Mouse (Mus musculus) intestine, embryonic 16.5 days (tissue): ENCODE measurements around the gene Pde8b. TPM values are rescaled to one million over a fixed set of nuclear protein-coding genes. Genes with fewer than 3 reads are reported as not detected.

ENCODE experiments used
- ATAC-seq: fragments of 200-750 bp; cut with Nextera tagmentation; 2 replicates; pipeline ENCODE4 v1.8.0; 2017; ENCODE audit warnings: moderate TSS enrichment, moderate library complexity
- H3K27ac ChIP-seq: fragments of 300-500 bp; sonication (generic); 2 replicates; pipeline ENCODE4 v1.5.1; 2014; ENCODE audit warnings: mild to moderate bottlenecking, low read length
- H3K27me3 ChIP-seq: fragments of 300-500 bp; sonication (generic); replicated peaks from 2 replicates; pipeline ENCODE4 v1.6.1; 2014; ENCODE audit warnings: low read length, control low read depth, mixed read lengths; ENCODE audit not compliant: control insufficient read depth, insufficient read depth
- H3K36me3 ChIP-seq: fragments of 300-500 bp; sonication (generic); 2 replicates; pipeline ENCODE4 v1.6.1; 2014; ENCODE audit warnings: low read length, control low read depth; ENCODE audit not compliant: control insufficient read depth, insufficient read depth
- H3K4me1 ChIP-seq: fragments of 300-500 bp; sonication (generic); 2 replicates; pipeline ENCODE4 v1.6.1; 2014; ENCODE audit warnings: low read length, control low read depth, mixed read lengths; ENCODE audit not compliant: control insufficient read depth, insufficient read depth
- H3K4me2 ChIP-seq: fragments of 300-500 bp; sonication (generic); 2 replicates; pipeline ENCODE4 v1.6.1; 2014; ENCODE audit warnings: low read depth, low read length, control low read depth
- H3K4me3 ChIP-seq: fragments of 300-500 bp; sonication (generic); 2 replicates; pipeline ENCODE4 v1.5.1; 2014; ENCODE audit warnings: mild to moderate bottlenecking, low read length
- H3K9ac ChIP-seq: fragments of 300-500 bp; sonication (generic); 2 replicates; pipeline ENCODE4 v1.6.1; 2014; ENCODE audit warnings: low read depth, low read length
- H3K9me3 ChIP-seq: fragments of 300-500 bp; sonication (generic); 2 replicates; pipeline ENCODE4 v1.6.1; 2016; ENCODE audit warnings: low read length, control low read depth; ENCODE audit not compliant: control insufficient read depth
- WGBS: fragments of 180-500 bp; shearing (Covaris S2); extraction: QIAGEN DNeasy Blood & Tissue Kit; methylation state at CpG from one replicate; pipeline ENCODE4 v1.1.7; 2014; 5-methylcytosine and 5-hydroxymethylcytosine counted together
- polyA plus RNA-seq: library from polyadenylated mRNA; unstranded; fragments of >200 nt; fragmentation: Nextera tagmentation; extraction: Ambion mirVana; gene quantifications from 2 replicates; pipeline ENCODE4 v1.2.1, GENCODE M21; 2015

Pde8b gene
- polyA plus RNA-seq, 1 experiment from 2014 or later = 9.9 TPM

GRCm38 (mm10) chr13:95196106-95196705, 53.9 kb downstream of the Pde8b start:
- Histone ChIP-seq H3K4me1 (no peaks in the 10 kb centered on the region), H3K9ac (no peak overlapping the region), H3K9me3 (no peaks in the 10 kb centered on the region), H3K27ac (no peak overlapping the region), H3K36me3 (no peaks in the 10 kb centered on the region), H3K4me2 (no peak overlapping the region), H3K4me3 (no peak overlapping the region), H3K27me3 (no peaks in the 10 kb centered on the region)
- no peak for ATAC-seq
- WGBS = 71% methylated on average over 7 of the region's 7 CpGs

GRCm38 (mm10) chr13:95191951-95192350, 58.2 kb downstream of the Pde8b start:
- Histone ChIP-seq H3K9ac (no peak overlapping the region), H3K27me3 (no peaks in the 10 kb centered on the region), H3K9me3 (no peaks in the 10 kb centered on the region), H3K4me1 (no peaks in the 10 kb centered on the region), H3K27ac (no peak overlapping the region), H3K4me3 (no peak overlapping the region), H3K4me2 (no peak overlapping the region), H3K36me3 (no peaks in the 10 kb centered on the region)
- 59% methylated on average over 5 of the region's 5 CpGs for WGBS
- ATAC-seq = no peak

GRCm38 (mm10) chr13:95189111-95189510, 61.0 kb downstream of the Pde8b start:
- Histone ChIP-seq H3K4me1 (no peaks in the 10 kb centered on the region), H3K27ac (no peak overlapping the region), H3K36me3 (no peaks in the 10 kb centered on the region), H3K4me2 (no peak overlapping the region), H3K27me3 (no peaks in the 10 kb centered on the region), H3K4me3 (no peak overlapping the region), H3K9me3 (no peaks in the 10 kb centered on the region), H3K9ac (no peak overlapping the region)
- no peak for ATAC-seq
- 95% methylated on average over 2 of the region's 2 CpGs for WGBS

GRCm38 (mm10) chr13:95187153-95187665, 62.9 kb downstream of the Pde8b start:
- Histone ChIP-seq H3K4me1 (no peaks in the 10 kb centered on the region), H3K4me3 (no peak overlapping the region), H3K9ac (no peak overlapping the region), H3K4me2 (no peak overlapping the region), H3K9me3 (no peaks in the 10 kb centered on the region), H3K27ac (no peak overlapping the region), H3K36me3 (no peaks in the 10 kb centered on the region), H3K27me3 (no peaks in the 10 kb centered on the region)
- WGBS = 82% methylated on average over 5 of the region's 5 CpGs
- ATAC-seq = no peak

- H3K36me3 ChIP-seq = no peaks in the 10 kb centered on the region
- no peak overlapping the region for H3K4me2 ChIP-seq
- H3K4me3 ChIP-seq = no peak overlapping the region
- H3K9me3 ChIP-seq = no peaks in the 10 kb centered on the region
- 57% methylated on average over 4 of the region's 4 CpGs for WGBS
- ATAC-seq = no peak
- H3K9ac ChIP-seq = no peak overlapping the region
- no peaks in the 10 kb centered on the region for H3K27me3 ChIP-seq
- H3K27ac ChIP-seq = no peak overlapping the region
- H3K4me1 ChIP-seq = no peaks in the 10 kb centered on the region
These were observed 63.4 kb downstream of the Pde8b start for GRCm38 (mm10) chr13:95186741-95187035.

- WGBS = 29% methylated on average over 10 of the region's 10 CpGs
- H3K4me2 ChIP-seq = no peak overlapping the region
- H3K27ac ChIP-seq = no peak overlapping the region
- no peaks in the 10 kb centered on the region for H3K27me3 ChIP-seq
- no peak overlapping the region for H3K4me3 ChIP-seq
- no peaks in the 10 kb centered on the region for H3K4me1 ChIP-seq
- no peaks in the 10 kb centered on the region for H3K9me3 ChIP-seq
- no peak overlapping the region for H3K9ac ChIP-seq
- H3K36me3 ChIP-seq = no peaks in the 10 kb centered on the region
- no peak for ATAC-seq
These were observed 64.0 kb downstream of the Pde8b start for GRCm38 (mm10) chr13:95185891-95186740.

- no peaks in the 10 kb centered on the region for H3K9me3 ChIP-seq
- no peak overlapping the region for H3K4me2 ChIP-seq
- H3K9ac ChIP-seq = no peak overlapping the region
- H3K4me1 ChIP-seq = no peaks in the 10 kb centered on the region
- H3K4me3 ChIP-seq = no peak overlapping the region
- ATAC-seq = no peak
- H3K36me3 ChIP-seq = no peaks in the 10 kb centered on the region
- WGBS = 92% methylated on average over 2 of the region's 2 CpGs
- H3K27me3 ChIP-seq = no peaks in the 10 kb centered on the region
- no peak overlapping the region for H3K27ac ChIP-seq
These were observed 66.5 kb downstream of the Pde8b start for GRCm38 (mm10) chr13:95183686-95184085.

GRCm38 (mm10) chr13:95180208-95180607, 69.9 kb downstream of the Pde8b start:
- Histone ChIP-seq H3K4me3 (no peak overlapping the region), H3K27me3 (no peaks in the 10 kb centered on the region), H3K36me3 (no peaks in the 10 kb centered on the region), H3K27ac (no peak overlapping the region), H3K4me1 (peaks cover 3% of the 10 kb centered on the region; the same call in 1 of the 2 replicates), H3K9ac (no peak overlapping the region), H3K9me3 (no peaks in the 10 kb centered on the region), H3K4me2 (no peak overlapping the region)
- 89% methylated on average over 2 of the region's 2 CpGs for WGBS
- no peak for ATAC-seq

- no peaks in the 10 kb centered on the region for H3K9me3 ChIP-seq
- WGBS = 38% methylated on average over 9 of the region's 9 CpGs
- no peaks in the 10 kb centered on the region for H3K36me3 ChIP-seq
- H3K9ac ChIP-seq = no peak overlapping the region
- H3K27me3 ChIP-seq = no peaks in the 10 kb centered on the region
- no peak for ATAC-seq
- no peak overlapping the region for H3K4me3 ChIP-seq
- no peak overlapping the region for H3K27ac ChIP-seq
- no peak overlapping the region for H3K4me2 ChIP-seq
- H3K4me1 ChIP-seq = peaks cover 3% of the 10 kb centered on the region; the same call in 1 of the 2 replicates
These were observed 72.8 kb downstream of the Pde8b start for GRCm38 (mm10) chr13:95177326-95177725.
